11 mouse cellular contexts compared by ENCODE assay signal in genomic region chr4:155651553-155652269, GRCm38 (mm10). TPM values are rescaled to one million over a fixed set of nuclear protein-coding genes. Genes with fewer than 3 reads are reported as not detected.
DNase-seq lines count a peak whose midpoint lies in the region; ATAC-seq and TF ChIP-seq lines count a peak whose summit lies in the region.
"Had no signal": no experiment of that assay in that cellular context is flagged by ENCODE, and none has a peak within 500 bp of the region (broad histone marks: within the 10 kb centered on the region; RNA-seq: fewer than 3 reads in every experiment).

No protein-coding gene starts in this region.

- H3K9me3 ChIP-seq in heart, embryonic 11.5 days (replicated peaks; ENCODE audit: control insufficient read depth, low read length) = no peaks in the 10 kb centered on the region
- H3K9me3 ChIP-seq in limb, embryonic 14.5 days (ENCODE audit: control insufficient read depth, low read length) = no peaks in the 10 kb centered on the region

- WGBS in heart, embryonic 11.5 days (ENCODE audit: insufficient replicate concordance) = 51% methylated on average over 15 of the region's 15 CpGs
- WGBS in limb, embryonic 14.5 days = 62% methylated on average over 15 of the region's 15 CpGs

- H3K4me2 ChIP-seq in heart, embryonic 11.5 days = peak overlapping the region; percentile 77
- peak overlapping the region; percentile 94; the same call in 1 of the 2 replicates for H3K4me2 ChIP-seq in limb, embryonic 14.5 days (replicated peaks; ENCODE audit: low read depth, low read length, severe bottlenecking)

- peaks cover 40% of the 10 kb centered on the region for H3K4me1 ChIP-seq in heart, embryonic 11.5 days (ENCODE audit: control insufficient read depth, insufficient read depth, low read length)
- H3K4me1 ChIP-seq in limb, embryonic 14.5 days (ENCODE audit: control insufficient read depth, insufficient read depth, low read length) = peaks cover 28% of the 10 kb centered on the region

- peak; percentile 45; the same call in 1 of the 2 replicates for ATAC-seq in heart, embryonic 11.5 days (replicated peaks; ENCODE audit: insufficient number of reproducible peaks, low FRiP score, low TSS enrichment)
- no peak for ATAC-seq in limb, embryonic 14.5 days (ENCODE audit: low FRiP score, low read depth)
- ATAC-seq in monocyte, adult 5-6 weeks (replicated peaks; ENCODE audit: insufficient number of reproducible peaks, low FRiP score, low TSS enrichment, poor library complexity, severe bottlenecking) = no peak

- peaks cover 41% of the 10 kb centered on the region for H3K36me3 ChIP-seq in heart, embryonic 11.5 days (ENCODE audit: control insufficient read depth, insufficient read depth, low read length)
- peaks cover 57% of the 10 kb centered on the region for H3K36me3 ChIP-seq in limb, embryonic 14.5 days (ENCODE audit: control insufficient read depth, insufficient read depth, low read length)

- peak overlapping the region; percentile 46; the same call in 1 of the 2 replicates for H3K4me3 ChIP-seq in heart, embryonic 11.5 days (ENCODE audit: low read depth, low read length)
- H3K4me3 ChIP-seq in limb, embryonic 14.5 days (replicated peaks; ENCODE audit: low read length) = no peak overlapping the region

- H3K27me3 ChIP-seq in heart, embryonic 11.5 days (ENCODE audit: control insufficient read depth, insufficient read depth, low read length) = peaks cover 30% of the 10 kb centered on the region
- H3K27me3 ChIP-seq in limb, embryonic 14.5 days (ENCODE audit: control insufficient read depth, insufficient read depth, low read length) = peaks cover 53% of the 10 kb centered on the region

- TF ChIP-seq POLR2A in limb, embryonic 14.5 days (IDR thresholded peaks at IDR 0.05; ENCODE audit: borderline replicate concordance, extremely low read depth, insufficient read depth, insufficient read length) = no peak

- H3K27ac ChIP-seq in heart, embryonic 11.5 days (ENCODE audit: low read depth, low read length) = peak overlapping the region; percentile 89
- H3K27ac ChIP-seq in limb, embryonic 14.5 days (replicated peaks; ENCODE audit: low read depth, low read length) = no peak overlapping the region

- H3K9ac ChIP-seq in heart, embryonic 11.5 days (ENCODE audit: low read depth, low read length) = peak overlapping the region; percentile 43; the same call in 1 of the 2 replicates
- no peak overlapping the region for H3K9ac ChIP-seq in limb, embryonic 14.5 days (ENCODE audit: low read depth, low read length, severe bottlenecking)

- peak; percentile 6 for DNase-seq in retina, postnatal 1 day
- DNase-seq in retina, embryonic 14.5 days (ENCODE audit: low spot score) = no peak
- DNase-seq in limb, embryonic 14.5 days (ENCODE audit: low spot score) = no peak
- peak; percentile 51 for DNase-seq in urinary bladder, postnatal 25 days (ENCODE audit: low spot score)
- no peak for DNase-seq in left cerebral cortex, adult 18-20 months (ENCODE audit: low spot score in 2 of 2)
- DNase-seq in cerebellum, postnatal 14 days = no peak
- DNase-seq: adrenal gland, adult 2 months; left cerebral cortex, postnatal 4 days had no signal

RNA-seq across cellular contexts. Expression of gene Mmp23, which starts 1.5 kb away (rescaled TPM):
- 52.9 and 53.5 TPM in 2 replicates for polyA plus RNA-seq in heart, embryonic 11.5 days (2014; fragmentation: Nextera tagmentation; extraction: Ambion mirVana)
- 34.7 and 42.7 TPM in 2 replicates for polyA plus RNA-seq in limb, embryonic 14.5 days (2012; rRNA removed)
- 17.3 and 19.8 TPM in 2 replicates for polyA plus RNA-seq in limb, embryonic 14.5 days (2014; fragmentation: Nextera tagmentation; extraction: Ambion mirVana)
- total RNA-seq in left cerebral cortex, adult 18-20 months (2021) = 1 to 10 TPM; 2.4 to 4.6 TPM
- not detected in 3 replicates for total RNA-seq in monocyte, adult 5-6 weeks (2017)

RNA-seq across cellular contexts. Expression of gene Gm10563, which starts 6.5 kb away (rescaled TPM):
- not detected in 2 replicates for polyA plus RNA-seq in heart, embryonic 11.5 days (2014; fragmentation: Nextera tagmentation; extraction: Ambion mirVana)
- not detected in 2 replicates for polyA plus RNA-seq in limb, embryonic 14.5 days (2012; rRNA removed)
- polyA plus RNA-seq in limb, embryonic 14.5 days (2014; fragmentation: Nextera tagmentation; extraction: Ambion mirVana) = not detected in 2 replicates
- not detected for total RNA-seq in left cerebral cortex, adult 18-20 months (2021)
- not detected in 3 replicates for total RNA-seq in monocyte, adult 5-6 weeks (2017)
- total RNA-seq: adrenal gland, adult 2 months; left cerebral cortex, postnatal 4 days; neutrophil, adult 5-6 weeks had no signal
- polyA plus RNA-seq: adrenal gland, adult 2 months had no signal

RNA-seq across cellular contexts. Expression of gene Mib2, which starts 17.3 kb away (rescaled TPM):
- polyA plus RNA-seq in heart, embryonic 11.5 days (2014; fragmentation: Nextera tagmentation; extraction: Ambion mirVana) = 8.9 and 9.7 TPM in 2 replicates
- 77.4 and 97.5 TPM in 2 replicates for polyA plus RNA-seq in limb, embryonic 14.5 days (2012; rRNA removed)
- polyA plus RNA-seq in limb, embryonic 14.5 days (2014; fragmentation: Nextera tagmentation; extraction: Ambion mirVana) = 29.5 and 32.1 TPM in 2 replicates
- 100 to 1,000 TPM; 128 to 129 TPM for total RNA-seq in left cerebral cortex, adult 18-20 months (2021)
- 14.3 to 35.4 TPM (median 16.5 TPM) in 3 replicates for total RNA-seq in monocyte, adult 5-6 weeks (2017)

RNA-seq across cellular contexts. Expression of gene Cdk11b, which starts 27.1 kb away (rescaled TPM):
- polyA plus RNA-seq in heart, embryonic 11.5 days (2014; fragmentation: Nextera tagmentation; extraction: Ambion mirVana) = 48.2 and 50.0 TPM in 2 replicates
- polyA plus RNA-seq in limb, embryonic 14.5 days (2012; rRNA removed) = 45.3 and 65.6 TPM in 2 replicates
- 53.9 and 60.1 TPM in 2 replicates for polyA plus RNA-seq in limb, embryonic 14.5 days (2014; fragmentation: Nextera tagmentation; extraction: Ambion mirVana)
- total RNA-seq in left cerebral cortex, adult 18-20 months (2021) = 10 to 100 TPM; 47.1 to 49.4 TPM
- total RNA-seq in monocyte, adult 5-6 weeks (2017) = 145 to 205 TPM (median 169 TPM) in 3 replicates

RNA-seq across cellular contexts. Expression of gene Fndc10, which starts 42.4 kb away (rescaled TPM):
- 1.1 and 1.4 TPM in 2 replicates for polyA plus RNA-seq in heart, embryonic 11.5 days (2014; fragmentation: Nextera tagmentation; extraction: Ambion mirVana)
- polyA plus RNA-seq in limb, embryonic 14.5 days (2012; rRNA removed) = 31.0 and 46.5 TPM in 2 replicates
- polyA plus RNA-seq in limb, embryonic 14.5 days (2014; fragmentation: Nextera tagmentation; extraction: Ambion mirVana) = 8.1 and 9.4 TPM in 2 replicates
- total RNA-seq in left cerebral cortex, adult 18-20 months (2021) = 10 to 100 TPM; 27.8 to 32.8 TPM
- total RNA-seq in monocyte, adult 5-6 weeks (2017) = 0.21 to 0.68 TPM (median 0.48 TPM) in 3 replicates

Comparison
In these comparisons a context has a peak if more than half of its experiments do, and no peak if none do; other contexts are left out.
1. DNase-seq: peak in retina, postnatal 1 day (single experiment) and urinary bladder, postnatal 25 days (single experiment); none in retina, embryonic 14.5 days (single experiment), limb, embryonic 14.5 days (single experiment), left cerebral cortex, adult 18-20 months (0 of 2) and cerebellum, postnatal 14 days (0 of 2).